Mouse (Mus musculus): ENCODE data around the gene Aktip. TPM values are rescaled to one million over a fixed set of nuclear protein-coding genes. Genes with fewer than 3 reads are reported as not detected.

Aktip gene
- polyA plus RNA-seq (2015; fragmentation: Nextera tagmentation; extraction: Ambion mirVana), result 12.7 and 15.8 TPM in 2 replicates

GRCm38 (mm10) chr8:91199876-91200275 is at the start of gene Aktip:
Gene Aktip (minus strand): TSS chr8:91199976.

GRCm38 (mm10) chr8:91069834-91070233 is 129.9 kb downstream of the Aktip start, which contains the start of gene Rbl2:
Gene Rbl2 (plus strand): TSS chr8:91070057.

Other genes starting within 250 kb of the Aktip start
- gene Rbl2, start 129.9 kb downstream of the Aktip start, polyA plus RNA-seq (2015; fragmentation: Nextera tagmentation; extraction: Ambion mirVana), result 9.7 and 11.2 TPM in 2 replicates
- 4.7 TPM in 2 replicates for gene Rpgrip1l, start 113.3 kb upstream of the Aktip start, polyA plus RNA-seq (2015; fragmentation: Nextera tagmentation; extraction: Ambion mirVana)
- gene Fto, start 113.5 kb upstream of the Aktip start, polyA plus RNA-seq (2015; fragmentation: Nextera tagmentation; extraction: Ambion mirVana), result 18.4 and 21.0 TPM in 2 replicates